Mouse (Mus musculus): ENCODE results near the gene Ap1b1. TPM values are rescaled to one million over a fixed set of nuclear protein-coding genes. Genes with fewer than 3 reads are reported as not detected.

The Ap1b1 gene
- polyA plus RNA-seq, 1 experiment from 2014 or later, result 47.2 TPM

DNA sequence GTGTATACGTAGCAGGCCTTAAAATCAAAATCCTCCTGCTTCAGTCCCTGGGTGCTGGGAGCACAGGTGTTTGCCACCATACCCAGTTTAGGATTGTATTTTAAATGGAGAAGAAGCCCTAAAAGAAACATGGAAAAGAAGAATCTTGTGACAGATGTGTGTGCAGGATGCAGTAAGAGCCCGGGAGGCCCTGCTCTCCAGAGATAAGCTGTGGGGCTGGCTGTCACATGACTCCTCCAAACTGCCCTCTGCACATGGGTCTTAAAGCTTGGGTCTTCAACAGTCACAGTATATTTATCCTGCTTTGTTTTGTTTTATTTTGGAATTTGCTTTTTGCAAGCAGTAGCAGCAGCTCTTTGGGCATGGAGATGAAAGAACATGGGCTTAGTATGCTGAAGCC lies 19.1 kb upstream of the Ap1b1 start:
- no peaks in the 10 kb centered on the region for H3K36me3 ChIP-seq
- H3K4me3 ChIP-seq, result no peak overlapping the region
- no peak overlapping the region for H3K9ac ChIP-seq
- H3K9me3 ChIP-seq, result no peaks in the 10 kb centered on the region
- WGBS, result 57% methylated on average over 2 of the region's 2 CpGs
- no peaks in the 10 kb centered on the region for H3K27me3 ChIP-seq
- no peak overlapping the region for H3K4me2 ChIP-seq
- no peaks in the 10 kb centered on the region for H3K4me1 ChIP-seq
- no peak overlapping the region for H3K27ac ChIP-seq
- ATAC-seq (ENCODE audit: insufficient number of reproducible peaks, insufficient read depth, low FRiP score, low TSS enrichment, low read depth), result no peak

DNA sequence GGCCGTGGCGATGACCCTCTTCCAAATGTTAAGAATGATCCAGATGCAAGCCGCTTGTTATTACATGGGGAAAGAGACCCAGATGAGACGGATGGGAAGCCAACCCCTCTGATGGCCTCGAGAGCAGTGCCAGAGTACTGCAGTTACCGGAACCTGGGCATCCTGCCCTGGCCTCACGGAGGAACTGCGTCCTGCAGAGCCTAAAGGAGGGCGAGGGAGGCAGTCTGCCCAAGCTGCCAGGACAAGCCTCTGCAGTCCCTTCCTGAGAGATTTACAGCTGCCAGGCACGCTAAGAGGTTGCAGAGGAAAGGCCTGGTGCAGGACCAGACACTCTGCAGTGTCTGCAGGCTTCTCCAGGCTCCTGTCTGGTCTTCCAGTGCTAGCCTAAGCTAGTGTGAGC lies 18.2 kb upstream of the Ap1b1 start:
- no peak overlapping the region for H3K9ac ChIP-seq
- no peak for ATAC-seq (ENCODE audit: insufficient number of reproducible peaks, insufficient read depth, low FRiP score, low TSS enrichment, low read depth)
- H3K4me2 ChIP-seq, result no peak overlapping the region
- H3K27ac ChIP-seq, result no peak overlapping the region
- H3K4me3 ChIP-seq, result no peak overlapping the region
- no peaks in the 10 kb centered on the region for H3K27me3 ChIP-seq
- WGBS, result 58% methylated on average over 10 of the region's 10 CpGs
- H3K9me3 ChIP-seq, result no peaks in the 10 kb centered on the region
- H3K4me1 ChIP-seq, result no peaks in the 10 kb centered on the region
- H3K36me3 ChIP-seq, result no peaks in the 10 kb centered on the region

DNA sequence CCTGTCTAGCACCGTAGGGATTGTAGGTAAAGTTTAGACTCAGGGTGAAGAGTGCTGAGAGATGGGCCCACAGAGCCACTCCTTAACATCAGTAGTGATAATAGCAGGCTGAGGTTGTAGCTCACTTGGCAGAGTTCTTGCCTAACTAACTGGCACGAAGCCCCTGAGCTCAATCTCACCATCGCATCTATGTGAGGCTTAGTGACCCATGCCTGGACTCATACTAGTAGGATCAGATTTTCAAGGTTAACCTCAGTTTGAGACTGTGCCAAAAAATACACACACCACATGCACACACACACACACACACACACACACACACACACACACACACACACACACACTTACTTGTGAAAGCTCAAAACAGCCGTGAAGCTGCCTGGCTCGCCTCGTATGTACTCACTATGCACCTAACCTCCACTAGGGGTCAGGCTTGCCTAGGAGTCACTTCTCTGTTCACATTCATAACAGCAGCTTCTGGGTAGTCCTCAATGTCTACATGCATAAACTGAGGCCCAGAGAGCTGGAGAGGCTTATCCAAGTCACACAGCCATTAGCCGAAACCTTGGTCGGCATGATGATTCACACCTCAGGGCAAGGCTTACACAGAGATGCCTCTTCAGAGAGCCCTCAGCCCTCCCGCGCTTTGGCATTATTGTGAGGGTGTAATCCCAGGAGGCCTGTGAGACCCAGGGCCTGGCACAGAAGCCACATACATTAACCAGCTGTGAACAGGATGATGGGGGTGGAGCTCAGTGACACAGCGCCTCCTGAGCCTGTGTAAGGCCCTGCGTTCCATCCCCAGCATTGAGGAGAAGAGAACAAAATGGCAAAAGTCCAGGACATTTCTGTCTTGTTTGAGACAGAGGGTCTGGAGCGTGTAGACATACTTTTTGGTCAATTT lies 13.4 kb upstream of the Ap1b1 start:
- no peaks in the 10 kb centered on the region for H3K4me1 ChIP-seq
- no peak overlapping the region for H3K4me3 ChIP-seq
- ATAC-seq (ENCODE audit: insufficient number of reproducible peaks, insufficient read depth, low FRiP score, low TSS enrichment, low read depth), result no peak
- no peaks in the 10 kb centered on the region for H3K36me3 ChIP-seq
- no peak overlapping the region for H3K27ac ChIP-seq
- H3K4me2 ChIP-seq, result no peak overlapping the region
- H3K9ac ChIP-seq, result no peak overlapping the region
- peaks cover 2% of the 10 kb centered on the region; the same call in 1 of the 2 replicates for H3K27me3 ChIP-seq
- WGBS, result 61% methylated on average over 13 of the region's 13 CpGs
- H3K9me3 ChIP-seq, result no peaks in the 10 kb centered on the region

DNA sequence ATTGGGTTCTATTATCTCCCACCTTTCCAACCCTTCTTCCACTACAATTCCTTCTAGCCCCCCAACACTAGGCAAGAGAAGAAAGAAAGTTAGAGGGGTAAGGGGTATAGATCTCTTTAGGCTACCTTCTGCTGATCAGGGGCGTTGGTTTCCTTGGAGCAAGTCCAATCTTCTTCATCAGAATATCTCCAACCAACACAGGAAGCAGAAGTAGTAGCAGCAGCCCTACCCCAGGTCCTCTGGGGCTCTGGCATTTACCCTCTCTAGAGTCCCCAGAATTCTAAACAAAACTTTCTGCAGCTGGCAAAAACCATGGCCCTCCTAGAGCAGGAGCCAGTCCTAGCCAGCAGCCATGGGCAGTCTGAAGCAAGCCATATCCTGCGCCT lies 12.8 kb upstream of the Ap1b1 start:
- H3K4me3 ChIP-seq, result no peak overlapping the region
- H3K9ac ChIP-seq, result no peak overlapping the region
- no peaks in the 10 kb centered on the region for H3K4me1 ChIP-seq
- H3K4me2 ChIP-seq, result no peak overlapping the region
- H3K27me3 ChIP-seq, result peaks cover 2% of the 10 kb centered on the region; the same call in 1 of the 2 replicates
- 89% methylated on average over 2 of the region's 2 CpGs for WGBS
- H3K9me3 ChIP-seq, result no peaks in the 10 kb centered on the region
- H3K36me3 ChIP-seq, result no peaks in the 10 kb centered on the region
- H3K27ac ChIP-seq, result no peak overlapping the region
- ATAC-seq (ENCODE audit: insufficient number of reproducible peaks, insufficient read depth, low FRiP score, low TSS enrichment, low read depth), result no peak

DNA sequence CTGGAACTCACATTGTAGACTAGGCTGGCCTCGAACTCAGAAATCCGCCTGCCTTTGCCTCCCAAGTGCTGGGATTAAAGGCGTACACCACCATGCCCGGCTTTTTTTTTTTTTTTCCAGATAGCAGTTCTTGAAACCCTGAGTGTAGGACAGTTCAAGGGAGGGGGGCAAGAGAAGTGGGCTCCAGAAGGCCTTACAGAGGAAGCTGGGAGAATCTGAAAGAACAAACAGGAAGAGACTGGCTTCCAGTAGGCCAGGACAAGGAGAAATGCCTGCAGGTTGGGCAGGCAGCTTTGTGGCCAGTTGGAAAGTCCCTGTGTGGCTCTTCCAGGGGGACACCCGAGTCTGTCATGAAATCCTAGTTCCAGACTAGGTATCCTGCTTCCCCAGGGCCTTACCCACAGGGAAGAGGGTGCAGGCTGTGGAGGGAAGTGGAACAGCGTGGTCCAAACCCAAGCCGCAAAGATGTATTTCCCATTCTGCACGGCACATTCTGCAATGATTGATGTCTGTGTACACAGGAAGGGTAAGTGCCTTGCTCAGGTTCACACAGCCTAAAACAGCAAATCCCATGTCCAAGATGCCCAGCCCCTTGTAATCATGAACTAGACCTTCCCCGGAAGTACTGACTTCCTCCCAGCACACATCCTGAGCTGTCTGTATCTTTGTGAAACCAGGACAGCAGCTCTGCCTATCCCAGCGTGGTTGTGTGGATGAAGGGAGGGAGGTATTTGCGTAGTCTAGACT lies 12.1 kb upstream of the Ap1b1 start:
- WGBS, result 76% methylated on average over 11 of the region's 11 CpGs
- H3K36me3 ChIP-seq, result no peaks in the 10 kb centered on the region
- H3K9ac ChIP-seq, result no peak overlapping the region
- no peak for ATAC-seq (ENCODE audit: insufficient number of reproducible peaks, insufficient read depth, low FRiP score, low TSS enrichment, low read depth)
- H3K4me1 ChIP-seq, result no peaks in the 10 kb centered on the region
- no peak overlapping the region for H3K4me2 ChIP-seq
- H3K9me3 ChIP-seq, result no peaks in the 10 kb centered on the region
- no peak overlapping the region for H3K27ac ChIP-seq
- H3K27me3 ChIP-seq, result peaks cover 2% of the 10 kb centered on the region; the same call in 1 of the 2 replicates
- no peak overlapping the region for H3K4me3 ChIP-seq

DNA sequence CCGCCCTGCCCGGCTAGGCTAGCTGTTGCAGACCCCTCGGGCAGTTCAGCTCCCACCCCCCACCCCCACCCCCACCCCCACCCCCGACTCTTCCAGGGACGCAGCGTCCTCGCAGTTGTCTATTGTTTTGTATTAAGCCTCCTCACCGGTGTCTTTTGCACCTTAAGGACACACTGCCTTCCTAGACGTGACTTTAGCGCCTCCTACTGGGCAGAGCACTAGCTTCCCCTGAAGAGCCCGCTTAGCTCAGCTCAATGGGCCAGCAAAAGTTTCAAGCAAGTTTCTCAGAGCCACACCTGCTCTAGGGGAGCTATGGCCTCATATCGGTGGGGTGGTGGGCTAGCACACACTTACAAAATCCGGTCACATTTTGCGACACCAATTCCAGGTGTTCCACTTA lies 11.0 kb upstream of the Ap1b1 start:
- WGBS, result 6% methylated on average over 14 of the region's 14 CpGs
- no peak for ATAC-seq (ENCODE audit: insufficient number of reproducible peaks, insufficient read depth, low FRiP score, low TSS enrichment, low read depth)
- H3K4me3 ChIP-seq, result no peak overlapping the region

DNA sequence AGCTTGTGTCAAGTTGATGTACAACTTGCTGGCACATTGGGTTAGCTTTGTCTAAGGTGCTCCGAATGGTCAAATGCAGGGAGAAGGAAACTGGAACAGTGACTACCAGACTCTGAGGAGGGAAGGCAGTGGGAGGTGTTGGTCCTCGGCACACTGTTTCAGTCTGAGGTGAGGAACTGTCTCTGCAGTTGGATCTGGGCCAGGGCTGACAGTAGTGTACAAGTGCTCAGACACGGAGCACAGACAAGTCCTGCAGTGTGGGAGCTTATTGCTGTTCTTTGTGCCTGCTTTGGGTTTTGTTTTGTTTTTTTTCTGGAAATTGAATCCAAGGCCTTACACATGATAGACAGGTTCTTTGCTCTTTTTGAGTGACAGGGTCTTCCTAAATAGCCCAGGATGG lies 3.6 kb upstream of the Ap1b1 start:
- Histone ChIP-seq H3K27ac (no peak overlapping the region), H3K9ac (no peak overlapping the region), H3K36me3 (no peaks in the 10 kb centered on the region), H3K4me3 (no peak overlapping the region), H3K4me2 (no peak overlapping the region), H3K27me3 (0 out of 2 replicates have a peak, but pooled peaks cover 2% of the 10 kb centered on the region), H3K9me3 (no peaks in the 10 kb centered on the region), H3K4me1 (peaks cover 17% of the 10 kb centered on the region)
- 73% methylated on average over 3 of the region's 3 CpGs for WGBS
- no peak for ATAC-seq (ENCODE audit: insufficient number of reproducible peaks, insufficient read depth, low FRiP score, low TSS enrichment, low read depth)

More for the DNA sequence above, 11.0 kb upstream of the Ap1b1 start:
- no peaks in the 10 kb centered on the region for H3K9me3 ChIP-seq
- no peaks in the 10 kb centered on the region for H3K4me1 ChIP-seq
- no peak overlapping the region for H3K9ac ChIP-seq
- H3K4me2 ChIP-seq, result peak overlapping the region; percentile 28; the same call in 1 of the 2 replicates
- H3K27ac ChIP-seq, result no peak overlapping the region
- H3K27me3 ChIP-seq, result peaks cover 3% of the 10 kb centered on the region; the same call in 1 of the 2 replicates
- no peaks in the 10 kb centered on the region for H3K36me3 ChIP-seq

DNA sequence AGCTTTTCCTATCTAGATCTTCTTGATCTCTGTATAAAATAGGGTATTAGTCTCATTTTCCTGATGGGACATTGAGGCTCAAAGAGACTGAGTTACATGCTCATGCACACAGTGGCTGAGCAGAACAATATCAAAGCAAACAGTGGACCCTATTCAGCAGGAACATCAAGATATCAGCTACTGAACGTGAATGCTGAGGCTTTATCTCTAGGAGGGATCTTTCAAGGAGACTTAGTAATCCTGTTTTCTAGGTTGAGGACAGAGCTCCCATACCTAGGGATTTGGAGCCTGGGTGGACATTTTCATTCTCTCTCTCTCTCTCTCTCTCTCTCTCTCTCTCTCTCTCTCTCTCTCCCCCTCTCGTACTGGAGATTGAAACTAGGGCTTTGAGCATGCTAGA lies 3.1 kb upstream of the Ap1b1 start:
- Histone ChIP-seq H3K9me3 (no peaks in the 10 kb centered on the region), H3K4me1 (peaks cover 17% of the 10 kb centered on the region), H3K27ac (no peak overlapping the region), H3K36me3 (no peaks in the 10 kb centered on the region), H3K9ac (no peak overlapping the region), H3K27me3 (0 out of 2 replicates have a peak, but pooled peaks cover 2% of the 10 kb centered on the region), H3K4me3 (no peak overlapping the region), H3K4me2 (no peak overlapping the region)
- ATAC-seq (ENCODE audit: insufficient number of reproducible peaks, insufficient read depth, low FRiP score, low TSS enrichment, low read depth), result no peak
- WGBS, result 61% methylated on average over 2 of the region's 2 CpGs

DNA sequence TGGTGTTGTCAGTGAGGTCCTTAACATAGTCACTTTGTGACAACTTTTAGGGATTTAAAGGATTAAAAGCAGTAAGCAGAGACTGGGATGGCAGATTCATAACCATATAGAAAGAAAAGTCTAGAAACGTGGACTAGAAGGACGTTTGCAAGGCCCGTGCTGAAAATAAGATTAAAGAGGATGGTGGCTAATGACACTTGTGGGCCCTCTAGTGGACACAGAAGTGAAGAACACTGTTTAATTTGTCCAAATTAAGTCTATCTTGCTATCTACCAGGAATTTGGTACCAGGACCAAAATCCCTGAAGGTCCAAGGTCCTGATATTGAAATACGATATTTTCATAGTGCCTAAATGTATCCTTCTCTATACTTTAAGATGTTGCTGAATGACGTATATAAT lies 2.4 kb upstream of the Ap1b1 start:
- H3K4me1 ChIP-seq, result peaks cover 17% of the 10 kb centered on the region
- no peaks in the 10 kb centered on the region for H3K36me3 ChIP-seq
- no peak overlapping the region for H3K4me3 ChIP-seq
- 3% methylated on average over 5 of the region's 5 CpGs for WGBS
- no peak overlapping the region for H3K9ac ChIP-seq
- 0 out of 2 replicates have a peak, but pooled peaks cover 2% of the 10 kb centered on the region for H3K27me3 ChIP-seq
- no peak for ATAC-seq (ENCODE audit: insufficient number of reproducible peaks, insufficient read depth, low FRiP score, low TSS enrichment, low read depth)
- H3K4me2 ChIP-seq, result peak overlapping the region; percentile 24
- no peaks in the 10 kb centered on the region for H3K9me3 ChIP-seq
- H3K27ac ChIP-seq, result no peak overlapping the region

DNA sequence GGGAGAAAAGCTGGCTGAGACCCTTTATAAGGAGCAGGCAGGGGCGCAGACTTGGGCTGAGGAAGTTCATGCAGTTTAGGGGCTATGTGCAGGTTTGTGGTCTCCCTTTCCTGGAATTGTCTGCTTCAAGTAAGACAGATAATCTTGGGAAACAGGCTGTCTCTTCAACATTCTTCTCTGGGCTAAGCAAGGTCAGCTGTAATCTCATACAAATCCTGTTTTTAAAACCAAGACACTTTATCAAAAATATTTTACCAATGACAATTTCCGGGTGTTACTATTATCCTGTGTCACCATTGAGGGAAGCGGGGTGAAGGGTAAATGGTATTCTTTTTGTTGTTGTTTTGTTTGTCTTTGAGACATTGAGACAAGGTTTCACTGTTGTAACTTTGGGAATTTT lies 1.8 kb upstream of the Ap1b1 start:
- no peaks in the 10 kb centered on the region for H3K36me3 ChIP-seq
- no peak overlapping the region for H3K27ac ChIP-seq
- WGBS, result 86% methylated on average over 3 of the region's 3 CpGs
- peaks cover 17% of the 10 kb centered on the region for H3K4me1 ChIP-seq
- no peaks in the 10 kb centered on the region for H3K9me3 ChIP-seq
- no peak overlapping the region for H3K4me2 ChIP-seq
- H3K9ac ChIP-seq, result no peak overlapping the region
- no peak overlapping the region for H3K4me3 ChIP-seq
- ATAC-seq (ENCODE audit: insufficient number of reproducible peaks, insufficient read depth, low FRiP score, low TSS enrichment, low read depth), result no peak
- H3K27me3 ChIP-seq, result 0 out of 2 replicates have a peak, but pooled peaks cover 2% of the 10 kb centered on the region

DNA sequence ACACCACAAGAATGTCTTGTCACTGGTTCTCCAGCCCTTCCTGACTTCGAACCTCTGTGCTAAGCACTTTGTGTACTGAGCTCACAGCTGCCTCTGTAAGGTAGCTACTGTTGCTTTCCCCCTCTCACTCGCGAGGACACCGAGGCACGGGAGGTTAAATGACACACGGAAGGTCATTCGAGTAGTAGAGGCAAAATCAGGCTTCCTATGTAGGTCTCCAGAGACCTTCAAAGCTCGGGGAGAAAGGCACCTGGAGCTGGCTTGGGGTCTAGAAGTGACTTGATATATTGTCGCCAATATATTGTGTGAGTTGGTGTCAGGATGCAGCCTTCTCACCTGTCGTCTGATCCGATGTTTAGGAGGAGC lies 846 bp downstream of the Ap1b1 start:
- Histone ChIP-seq H3K27ac (no peak overlapping the region), H3K4me1 (peaks cover 17% of the 10 kb centered on the region), H3K4me3 (peak overlapping the region; percentile 64), H3K9me3 (no peaks in the 10 kb centered on the region), H3K27me3 (no peaks in the 10 kb centered on the region), H3K4me2 (peak overlapping the region; percentile 95), H3K36me3 (peaks cover 2% of the 10 kb centered on the region; the same call in 1 of the 2 replicates), H3K9ac (peak overlapping the region; percentile 78)
- 51% methylated on average over 11 of the region's 11 CpGs for WGBS
- no peak for ATAC-seq (ENCODE audit: insufficient number of reproducible peaks, insufficient read depth, low FRiP score, low TSS enrichment, low read depth)

Measured in embryonic facial prominence, embryonic 13.5 days (tissue).